Mouse (Mus musculus) left cerebral cortex, adult 8-10 months (tissue): ENCODE data around the gene Elovl2. TPM values are rescaled to one million over a fixed set of nuclear protein-coding genes. Genes with fewer than 3 reads are reported as not detected.
"Not testable (repeated sequence)": the region's sequence is repeated elsewhere in the genome, so short reads cannot be mapped to it uniquely, and the experiment has no call there.

Experiments used
- DNase-seq, 2 experiments: peaks; one replicate each; pipeline ENCODE4 v3.0.0; 2022; ENCODE audit warnings: low spot score in 2 of 2
- total RNA-seq, 4 experiments: library from RNA; stranded (reverse); gene quantifications; 2 replicates each; pipeline ENCODE4 v1.2.4; 2022

Gene Elovl2
- total RNA-seq, 4 experiments from 2014 or later, result 11.7 to 15.7 (median 14.4) TPM

- DNase-seq, result no peak
Observed at GRCm38 (mm10) chr13:41235181-41235580, 15.0 kb upstream of the Elovl2 start.

GRCm38 (mm10) chr13:41233241-41233640, 13.0 kb upstream of the Elovl2 start:
- DNase-seq, result no peak

- DNase-seq, result no peak
Observed at GRCm38 (mm10) chr13:41232209-41232608, 12.0 kb upstream of the Elovl2 start.

GRCm38 (mm10) chr13:41231389-41231983, 11.3 kb upstream of the Elovl2 start:
- no peak for DNase-seq

GRCm38 (mm10) chr13:41230256-41230655, 10.1 kb upstream of the Elovl2 start:
- no peak for DNase-seq

GRCm38 (mm10) chr13:41228060-41228459, 7.9 kb upstream of the Elovl2 start:
- DNase-seq, result no peak

GRCm38 (mm10) chr13:41226513-41226912, 6.3 kb upstream of the Elovl2 start:
- no peak for DNase-seq

- peak; percentile 13 to 19 for DNase-seq
Observed at GRCm38 (mm10) chr13:41219687-41220303, 410 bp downstream of the Elovl2 start.

- DNase-seq, result no peak
Observed at GRCm38 (mm10) chr13:41219056-41219455, 1.1 kb downstream of the Elovl2 start.

GRCm38 (mm10) chr13:41216236-41216635, 4.0 kb downstream of the Elovl2 start:
- DNase-seq, result no peak

- DNase-seq, result no peak
Observed at GRCm38 (mm10) chr13:41215669-41216068, 4.5 kb downstream of the Elovl2 start.

GRCm38 (mm10) chr13:41212558-41213322, 7.5 kb downstream of the Elovl2 start:
- no peak for DNase-seq

GRCm38 (mm10) chr13:41211276-41211675, 8.9 kb downstream of the Elovl2 start:
- DNase-seq, result no peak

- peak in 1 of 2 experiments; percentile 41 for DNase-seq
Observed at GRCm38 (mm10) chr13:41206241-41206640, 14.0 kb downstream of the Elovl2 start.

- DNase-seq, result not testable (repeated sequence)
Observed at GRCm38 (mm10) chr13:41205568-41205967, 14.6 kb downstream of the Elovl2 start.

GRCm38 (mm10) chr13:41203691-41204090, 16.5 kb downstream of the Elovl2 start:
- DNase-seq, result no peak

- DNase-seq, result peak in 1 of 2 experiments; percentile 15
Observed at GRCm38 (mm10) chr13:41203289-41203688, 16.9 kb downstream of the Elovl2 start.

GRCm38 (mm10) chr13:41200861-41201260, 19.3 kb downstream of the Elovl2 start:
- peak in 1 of 2 experiments; percentile 13 for DNase-seq

GRCm38 (mm10) chr13:41195640-41196333, 24.4 kb downstream of the Elovl2 start:
- DNase-seq, result no peak

- no peak for DNase-seq
Observed at GRCm38 (mm10) chr13:41187886-41188285, 32.3 kb downstream of the Elovl2 start.

GRCm38 (mm10) chr13:41158426-41158825, 61.8 kb downstream of the Elovl2 start:
- DNase-seq, result no peak

- DNase-seq, result no peak
Observed at GRCm38 (mm10) chr13:41153146-41153545, 67.1 kb downstream of the Elovl2 start.
